Mouse (Mus musculus): ENCODE measurements around the gene Tnk2.

GRCm38 (mm10) chr16:32689501-32689900 is 45.8 kb downstream of the Tnk2 start:
- TF ChIP-seq CTCF (IDR thresholded peaks at IDR 0.05; ENCODE audit: low read depth) (peak; percentile 95), EP300 (optimal IDR thresholded peaks at IDR 0.05) (no peak)

All from stomach, postnatal 0 days (tissue).